Mouse (Mus musculus) cerebellum, adult 11-12 months (tissue): ENCODE results near the gene Parp6.

Experiments
- DNase-seq: peaks from one replicate; pipeline ENCODE4 v3.0.0; 2022

Parp6 gene

GRCm38 (mm10) chr9:59687416-59688046 lies 70.4 kb downstream of the Parp6 start:
- no peak for DNase-seq

DNA sequence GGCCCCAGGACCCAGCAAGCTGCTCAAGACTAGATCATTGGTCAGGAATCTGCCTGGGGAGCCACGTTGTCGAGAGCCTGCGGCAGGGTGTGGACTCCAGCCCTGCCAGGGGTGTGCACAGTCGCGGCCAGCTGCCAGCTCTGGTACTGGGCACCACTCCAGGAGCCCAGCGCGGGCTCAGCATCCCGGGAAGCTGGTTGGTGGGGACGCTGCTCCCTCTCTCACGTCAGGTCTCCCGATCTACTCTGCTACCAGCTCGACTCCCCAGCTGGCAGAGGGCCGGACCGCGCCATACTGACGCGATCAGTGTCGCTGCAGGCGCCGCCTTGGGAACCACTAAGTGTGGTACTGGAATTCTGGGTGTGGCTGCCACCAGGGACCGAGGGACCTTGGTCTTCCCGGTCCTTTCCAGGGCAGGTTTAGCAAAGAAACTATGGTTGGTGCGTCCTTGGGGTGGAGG lies 74.6 kb downstream of the Parp6 start:
- peak; percentile 70 for DNase-seq

DNA sequence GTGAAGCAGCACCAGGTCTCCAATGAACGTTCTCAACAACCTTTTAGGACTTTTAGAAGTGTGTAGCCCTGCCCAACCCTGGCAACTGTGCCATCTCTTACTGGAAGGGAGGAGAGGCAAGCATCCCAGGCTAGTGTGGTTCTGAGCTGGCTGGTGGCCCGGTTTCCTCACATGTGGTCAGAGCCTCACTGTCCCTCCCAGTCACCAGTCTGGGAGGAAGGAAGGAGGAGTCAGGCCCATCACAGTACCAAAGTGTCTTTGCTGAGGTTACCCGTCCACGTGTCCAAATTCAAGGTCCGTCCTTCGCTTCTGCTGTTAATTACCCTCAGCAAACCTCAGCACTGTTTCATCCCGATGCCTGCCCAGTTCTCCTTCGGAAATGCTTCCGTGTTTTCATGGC lies 75.1 kb downstream of the Parp6 start:
- DNase-seq = peak; percentile 60

- DNase-seq = no peak
Measured at GRCm38 (mm10) chr9:59694571-59695450, 77.7 kb downstream of the Parp6 start.

GRCm38 (mm10) chr9:59695451-59695813 lies 78.3 kb downstream of the Parp6 start:
- no peak for DNase-seq

DNA sequence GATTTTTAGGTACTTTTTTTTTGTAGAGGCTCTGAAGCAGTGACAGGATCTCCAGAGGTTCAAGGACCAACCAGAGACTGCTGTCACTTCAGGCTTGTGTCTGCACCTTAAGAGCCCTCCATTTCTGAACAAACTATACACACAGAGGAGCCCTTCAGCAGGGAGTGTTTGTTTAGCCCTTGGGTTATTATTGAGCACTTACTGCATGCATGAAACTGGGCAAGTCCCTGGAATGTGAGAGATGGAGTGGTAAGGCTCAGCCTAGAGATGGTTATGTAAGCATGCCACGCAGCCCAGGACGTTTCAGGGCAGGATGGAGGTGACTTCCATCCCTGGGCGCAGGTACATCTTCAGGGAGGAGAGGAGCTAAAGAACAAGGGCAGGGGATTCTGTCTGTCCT lies 79.3 kb downstream of the Parp6 start:
- no peak for DNase-seq
